16 mouse cellular contexts compared by ENCODE assay signal in genomic region chr9:70134716-70135115, GRCm38 (mm10).
"Had no signal": no experiment of that assay in that cellular context is flagged by ENCODE, and none has a peak within 500 bp of the region (broad histone marks: within the 10 kb centered on the region; RNA-seq: fewer than 3 reads in every experiment).

No protein-coding gene starts in this region.

- H3K27ac ChIP-seq: intestine, embryonic 15.5 days; layer of hippocampus, adult 2 months; limb, embryonic 12.5 days; limb, embryonic 15.5 days; liver, embryonic 13.5 days; midbrain, embryonic 13.5 days; stomach, postnatal 0 days had no signal

- DNase-seq: kidney, postnatal 14 days; layer of hippocampus, adult 9-11 months; left cerebral cortex, postnatal 4 days; liver, embryonic 13.5 days; lung, adult 2 months; lung, postnatal 14 days; lung, postnatal 4 days; right cerebral cortex, postnatal 14 days; right cerebral cortex, postnatal 4 days; thymus, postnatal 4 days had no signal

- H3K4me3 ChIP-seq: intestine, embryonic 15.5 days; layer of hippocampus, adult 2 months; limb, embryonic 12.5 days; limb, embryonic 15.5 days; liver, embryonic 13.5 days; midbrain, embryonic 13.5 days had no signal
